Mouse (Mus musculus): ENCODE measurements around the gene Rnf43. TPM values are rescaled to one million over a fixed set of nuclear protein-coding genes. Genes with fewer than 3 reads are reported as not detected.

Rnf43 gene
- polyA plus RNA-seq (2015; fragmentation: Nextera tagmentation; extraction: Ambion mirVana): 14.1 and 14.7 TPM in 2 replicates

GRCm38 (mm10) chr11:87662407-87662806 is at the start of gene Rnf43:
Rnf43 (plus strand) TSS chr11:87662722.
- peak within 1 kb of the TSS; percentile 45 for H3K4me3 ChIP-seq (replicated peaks)
- peak; percentile 97 for ATAC-seq
- no peaks in the 10 kb centered on the region for H3K9me3 ChIP-seq
- H3K36me3 ChIP-seq: no peaks in the 10 kb centered on the region
- H3K4me1 ChIP-seq (replicated peaks): no peaks in the 10 kb centered on the region
- H3K9ac ChIP-seq: peak within 1 kb of the TSS; percentile 50
- 0% methylated on average over 8 of the region's 8 CpGs for WGBS
- H3K27me3 ChIP-seq (replicated peaks): no peaks in the 10 kb centered on the region
- H3K27ac ChIP-seq: peak within 1 kb of the TSS; percentile 74
- H3K4me2 ChIP-seq (replicated peaks): peak within 1 kb of the TSS; percentile 61

- Histone ChIP-seq H3K27ac (no peak overlapping the region), H3K36me3 (peaks cover 59% of the 10 kb centered on the region), H3K4me2 (replicated peaks) (no peak overlapping the region), H3K9ac (no peak overlapping the region), H3K4me3 (replicated peaks) (no peak overlapping the region), H3K27me3 (replicated peaks) (no peaks in the 10 kb centered on the region), H3K9me3 (no peaks in the 10 kb centered on the region), H3K4me1 (replicated peaks) (no peaks in the 10 kb centered on the region)
- WGBS: 88% methylated on average over 7 of the region's 7 CpGs
- no peak for ATAC-seq
Measured at GRCm38 (mm10) chr11:87613972-87614371, 48.5 kb upstream of the Rnf43 start.

DNA sequence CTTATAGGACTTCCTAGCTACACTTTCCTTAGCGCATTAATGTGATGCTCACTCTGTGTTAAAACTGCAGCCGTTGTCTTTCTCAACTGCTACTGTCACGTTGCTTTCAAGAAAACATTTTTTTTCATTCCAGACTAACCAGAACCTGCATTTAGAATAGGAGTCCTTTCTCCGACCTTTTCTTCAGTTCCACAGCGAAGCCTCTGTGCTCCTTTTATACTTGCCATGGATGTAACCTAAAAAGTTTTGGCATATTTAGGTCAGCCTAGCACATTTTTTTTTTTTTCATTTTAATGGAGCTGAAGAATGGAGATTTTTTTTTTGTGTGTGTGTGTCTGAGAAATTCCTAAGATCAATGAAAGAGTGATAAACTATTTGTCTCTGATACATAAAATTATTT is 47.0 kb upstream of the Rnf43 start:
- ATAC-seq: no peak
- peaks cover 59% of the 10 kb centered on the region for H3K36me3 ChIP-seq
- 91% methylated on average over 5 of the region's 5 CpGs for WGBS
- H3K4me1 ChIP-seq (replicated peaks): no peaks in the 10 kb centered on the region
- no peaks in the 10 kb centered on the region for H3K27me3 ChIP-seq (replicated peaks)
- no peak overlapping the region for H3K4me3 ChIP-seq (replicated peaks)
- no peak overlapping the region for H3K27ac ChIP-seq
- no peak overlapping the region for H3K9ac ChIP-seq
- no peaks in the 10 kb centered on the region for H3K9me3 ChIP-seq
- H3K4me2 ChIP-seq (replicated peaks): no peak overlapping the region

DNA sequence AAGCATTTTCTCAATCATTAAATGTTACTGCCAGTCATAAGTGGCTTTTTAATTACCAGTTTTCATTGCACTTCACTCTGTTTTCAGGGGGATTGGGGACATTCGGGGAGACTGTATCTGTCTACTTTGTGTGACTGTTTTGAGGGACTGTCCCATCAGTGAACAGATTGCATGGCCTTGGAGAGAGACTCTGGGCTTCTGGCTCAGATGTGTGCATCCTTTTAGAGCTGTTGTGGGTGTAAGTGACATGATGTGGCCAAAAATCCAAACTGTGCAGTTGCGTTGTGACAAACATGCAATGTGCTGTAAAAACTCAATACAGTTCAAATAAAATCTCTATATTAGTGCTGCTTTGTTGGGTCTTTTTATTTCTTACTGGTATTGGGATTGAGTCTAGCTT is 46.6 kb upstream of the Rnf43 start:
- no peaks in the 10 kb centered on the region for H3K9me3 ChIP-seq
- ATAC-seq: no peak
- H3K4me2 ChIP-seq (replicated peaks): no peak overlapping the region
- no peaks in the 10 kb centered on the region for H3K27me3 ChIP-seq (replicated peaks)
- no peaks in the 10 kb centered on the region for H3K4me1 ChIP-seq (replicated peaks)
- no peak overlapping the region for H3K4me3 ChIP-seq (replicated peaks)
- 98% methylated on average over 2 of the region's 2 CpGs for WGBS
- H3K9ac ChIP-seq: no peak overlapping the region
- no peak overlapping the region for H3K27ac ChIP-seq
- peaks cover 57% of the 10 kb centered on the region for H3K36me3 ChIP-seq

GRCm38 (mm10) chr11:87616790-87617474 is 45.6 kb upstream of the Rnf43 start, which contains the start of gene Hsf5:
Hsf5 (plus strand) TSS chr11:87617164.
- WGBS: 89% methylated on average over 54 of the region's 69 CpGs
- no peak for ATAC-seq

DNA sequence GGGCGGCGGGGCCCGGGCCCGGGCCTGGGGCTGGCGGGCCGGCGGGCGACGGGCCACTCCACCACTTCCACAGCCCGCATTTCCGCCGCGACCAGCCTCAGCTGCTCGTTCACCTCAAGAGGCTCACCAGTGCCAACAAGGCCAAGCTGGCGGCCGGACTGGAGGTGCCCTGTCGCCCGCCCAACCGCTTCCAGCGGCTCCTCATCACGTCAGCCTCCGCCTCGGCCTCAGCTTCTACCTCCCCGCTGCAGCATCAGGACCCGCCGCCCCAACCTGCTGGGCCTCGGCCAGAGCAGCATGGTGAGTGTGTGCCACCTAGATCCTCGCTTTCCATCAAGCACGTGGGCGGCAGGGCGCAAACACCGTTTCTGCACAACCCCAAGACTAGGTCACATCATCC is 44.9 kb upstream of the Rnf43 start:
- WGBS: 90% methylated on average over 32 of the region's 32 CpGs
- H3K27ac ChIP-seq: no peak overlapping the region
- no peak overlapping the region for H3K4me2 ChIP-seq (replicated peaks)
- H3K4me1 ChIP-seq (replicated peaks): no peaks in the 10 kb centered on the region
- no peak overlapping the region for H3K4me3 ChIP-seq (replicated peaks)
- H3K9me3 ChIP-seq: no peaks in the 10 kb centered on the region
- no peak for ATAC-seq
- H3K9ac ChIP-seq: no peak overlapping the region
- no peaks in the 10 kb centered on the region for H3K27me3 ChIP-seq (replicated peaks)
- peaks cover 41% of the 10 kb centered on the region for H3K36me3 ChIP-seq

More at GRCm38 (mm10) chr11:87616790-87617474, 45.6 kb upstream of the Rnf43 start, which contains the start of gene Hsf5:
- no peaks in the 10 kb centered on the region for H3K9me3 ChIP-seq
- H3K4me3 ChIP-seq (replicated peaks): no peak within 1 kb of the TSS
- no peak within 1 kb of the TSS for H3K4me2 ChIP-seq (replicated peaks)
- H3K27ac ChIP-seq: no peak within 1 kb of the TSS
- no peaks in the 10 kb centered on the region for H3K27me3 ChIP-seq (replicated peaks)
- H3K36me3 ChIP-seq: peaks cover 47% of the 10 kb centered on the region
- H3K4me1 ChIP-seq (replicated peaks): no peaks in the 10 kb centered on the region
- H3K9ac ChIP-seq: no peak within 1 kb of the TSS

GRCm38 (mm10) chr11:87623160-87623559 is 39.4 kb upstream of the Rnf43 start:
- H3K4me2 ChIP-seq (replicated peaks): no peak overlapping the region
- H3K27me3 ChIP-seq (replicated peaks): no peaks in the 10 kb centered on the region
- H3K4me1 ChIP-seq (replicated peaks): no peaks in the 10 kb centered on the region
- no peak overlapping the region for H3K27ac ChIP-seq
- no peak overlapping the region for H3K4me3 ChIP-seq (replicated peaks)
- H3K36me3 ChIP-seq: 0 out of 2 replicates have a peak, but pooled peaks cover 11% of the 10 kb centered on the region
- ATAC-seq: no peak
- 64% methylated on average over 4 of the region's 4 CpGs for WGBS
- H3K9me3 ChIP-seq: no peaks in the 10 kb centered on the region
- no peak overlapping the region for H3K9ac ChIP-seq

- no peaks in the 10 kb centered on the region for H3K9me3 ChIP-seq
- no peak overlapping the region for H3K27ac ChIP-seq
- no peak overlapping the region for H3K4me2 ChIP-seq (replicated peaks)
- no peaks in the 10 kb centered on the region for H3K36me3 ChIP-seq
- H3K4me3 ChIP-seq (replicated peaks): no peak overlapping the region
- peak; percentile 47; the same call in 1 of the 2 replicates for ATAC-seq
- 24% methylated on average over 10 of the region's 10 CpGs for WGBS
- H3K9ac ChIP-seq: no peak overlapping the region
- no peaks in the 10 kb centered on the region for H3K4me1 ChIP-seq (replicated peaks)
- no peaks in the 10 kb centered on the region for H3K27me3 ChIP-seq (replicated peaks)
Measured at GRCm38 (mm10) chr11:87629859-87630258, 32.7 kb upstream of the Rnf43 start.

GRCm38 (mm10) chr11:87638793-87639192 is 23.7 kb upstream of the Rnf43 start:
- Histone ChIP-seq H3K4me2 (replicated peaks) (peak overlapping the region; percentile 89), H3K27ac (peak overlapping the region; percentile 51; the same call in 1 of the 2 replicates), H3K27me3 (replicated peaks) (no peaks in the 10 kb centered on the region), H3K4me1 (replicated peaks) (0 out of 2 replicates have a peak, but pooled peaks cover 6% of the 10 kb centered on the region), H3K9me3 (no peaks in the 10 kb centered on the region), H3K36me3 (no peaks in the 10 kb centered on the region), H3K9ac (peak overlapping the region; percentile 69), H3K4me3 (replicated peaks) (peak overlapping the region; percentile 49)
- 7% methylated on average over 2 of the region's 2 CpGs for WGBS
- ATAC-seq: peak; percentile 73

DNA sequence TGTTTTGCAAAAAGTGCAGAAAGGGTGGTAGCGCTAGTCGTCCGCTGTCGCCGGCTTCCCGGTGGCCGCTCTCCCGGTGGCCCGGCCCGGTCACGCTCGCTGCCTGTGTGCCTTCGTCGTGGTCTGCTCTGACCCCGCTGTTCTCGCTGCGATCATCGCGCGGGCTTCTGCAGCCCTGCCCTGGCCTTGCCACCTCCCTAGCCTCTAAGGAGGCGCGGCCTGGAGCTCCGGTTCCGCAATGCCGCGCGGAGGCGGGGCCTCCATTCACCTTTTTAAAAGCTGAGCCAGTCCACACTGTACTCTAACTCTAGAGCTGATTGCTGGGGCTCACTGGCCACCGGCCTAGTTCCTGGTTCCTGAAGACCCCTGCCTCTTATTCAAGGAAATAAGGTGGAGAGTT is 23.3 kb upstream of the Rnf43 start:
- 0 out of 2 replicates have a peak, but pooled peaks cover 6% of the 10 kb centered on the region for H3K4me1 ChIP-seq (replicated peaks)
- H3K4me2 ChIP-seq (replicated peaks): peak overlapping the region; percentile 89
- H3K4me3 ChIP-seq (replicated peaks): peak overlapping the region; percentile 49
- peak overlapping the region; percentile 69 for H3K9ac ChIP-seq
- H3K27ac ChIP-seq: peak overlapping the region; percentile 51; the same call in 1 of the 2 replicates
- WGBS: under 1% methylated on average over 29 of the region's 29 CpGs
- ATAC-seq: peak; percentile 98
- no peaks in the 10 kb centered on the region for H3K9me3 ChIP-seq
- H3K36me3 ChIP-seq: no peaks in the 10 kb centered on the region
- H3K27me3 ChIP-seq (replicated peaks): no peaks in the 10 kb centered on the region

GRCm38 (mm10) chr11:87642865-87643264 is 19.7 kb upstream of the Rnf43 start:
- H3K27ac ChIP-seq: no peak overlapping the region
- H3K4me2 ChIP-seq (replicated peaks): no peak overlapping the region
- ATAC-seq: no peak
- H3K4me3 ChIP-seq (replicated peaks): no peak overlapping the region
- H3K9me3 ChIP-seq: no peaks in the 10 kb centered on the region
- H3K4me1 ChIP-seq (replicated peaks): 0 out of 2 replicates have a peak, but pooled peaks cover 6% of the 10 kb centered on the region
- no peaks in the 10 kb centered on the region for H3K36me3 ChIP-seq
- H3K27me3 ChIP-seq (replicated peaks): no peaks in the 10 kb centered on the region
- no peak overlapping the region for H3K9ac ChIP-seq

DNA sequence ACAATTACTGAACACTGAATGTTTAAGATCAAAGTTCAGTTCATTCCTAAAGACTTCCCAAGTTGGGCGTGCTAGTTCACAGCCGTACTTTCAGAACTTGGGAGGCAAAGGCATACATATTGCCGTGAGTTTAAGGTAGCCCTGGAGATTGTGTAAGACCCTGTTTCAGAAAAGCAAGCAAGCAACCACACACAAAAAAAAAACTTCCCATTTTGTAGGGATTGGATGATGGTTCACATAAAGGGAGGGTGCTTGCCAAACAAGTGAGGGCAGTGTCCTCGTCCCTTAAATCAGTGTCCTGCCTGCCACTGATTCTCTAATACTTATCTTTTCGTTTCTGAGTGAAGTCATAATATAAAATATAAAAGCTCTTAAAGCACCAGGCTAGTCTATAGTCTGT is 7.8 kb upstream of the Rnf43 start:
- no peaks in the 10 kb centered on the region for H3K27me3 ChIP-seq (replicated peaks)
- no peaks in the 10 kb centered on the region for H3K4me1 ChIP-seq (replicated peaks)
- H3K4me3 ChIP-seq (replicated peaks): no peak overlapping the region
- 57% methylated on average over 5 of the region's 5 CpGs for WGBS
- ATAC-seq: no peak
- H3K36me3 ChIP-seq: no peaks in the 10 kb centered on the region
- no peak overlapping the region for H3K4me2 ChIP-seq (replicated peaks)
- no peak overlapping the region for H3K9ac ChIP-seq
- H3K27ac ChIP-seq: no peak overlapping the region
- no peaks in the 10 kb centered on the region for H3K9me3 ChIP-seq

DNA sequence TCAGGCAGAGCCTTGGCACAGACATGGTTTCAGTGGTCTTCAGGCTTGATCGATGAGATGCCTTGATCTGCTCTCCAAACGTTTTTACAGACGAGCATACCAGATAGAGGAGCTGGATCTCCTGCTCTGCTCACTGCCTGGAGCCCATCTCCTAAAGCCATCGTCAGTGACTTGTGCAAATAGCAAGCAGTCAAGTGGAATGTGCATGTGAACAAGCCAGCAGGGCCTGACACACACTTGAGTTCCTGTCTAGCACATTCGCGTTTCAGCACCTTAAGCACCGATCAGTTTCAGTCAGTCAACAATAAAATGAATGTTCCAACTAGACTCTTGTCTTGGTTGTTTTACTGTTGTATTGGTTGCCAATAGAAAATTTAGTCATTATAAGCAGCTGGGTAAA is 3.3 kb upstream of the Rnf43 start:
- Histone ChIP-seq H3K36me3 (no peaks in the 10 kb centered on the region), H3K9ac (no peak overlapping the region), H3K9me3 (no peaks in the 10 kb centered on the region), H3K27ac (no peak overlapping the region), H3K4me1 (replicated peaks) (no peaks in the 10 kb centered on the region), H3K4me2 (replicated peaks) (no peak overlapping the region), H3K4me3 (replicated peaks) (no peak overlapping the region), H3K27me3 (replicated peaks) (no peaks in the 10 kb centered on the region)
- 67% methylated on average over 7 of the region's 7 CpGs for WGBS
- no peak for ATAC-seq

Measured in intestine, embryonic 15.5 days (tissue).